Mouse (Mus musculus) midbrain, postnatal 0 days (tissue): Measurements from ENCODE around the gene Arid2. TPM values are rescaled to one million over a fixed set of nuclear protein-coding genes. Genes with fewer than 3 reads are reported as not detected.
"Not testable (repeated sequence)": the region's sequence is repeated elsewhere in the genome, so short reads cannot be mapped to it uniquely, and the experiment has no call there.

Experiments used
- ATAC-seq: fragments of 200-750 bp; cut with Nextera tagmentation; 2 replicates; pipeline ENCODE4 v1.8.0; 2017; ENCODE audit warnings: moderate number of reproducible peaks, mild to moderate bottlenecking, moderate TSS enrichment, moderate library complexity; ENCODE audit not compliant: low FRiP score
- DNase-seq: peaks from one replicate; pipeline ENCODE4 v3.0.0-alpha.2; 2015; ENCODE audit warnings: low spot score
- H3K27ac ChIP-seq: fragments of 300-500 bp; sonication (generic); 2 replicates; pipeline ENCODE4 v1.5.1; 2014; ENCODE audit warnings: low read depth, mild to moderate bottlenecking, low read length, mixed read lengths
- H3K27me3 ChIP-seq: fragments of 300-500 bp; sonication (generic); 2 replicates; pipeline ENCODE4 v1.6.1; 2014; ENCODE audit warnings: low read length, control low read depth, mixed read lengths; ENCODE audit not compliant: insufficient read depth
- H3K36me3 ChIP-seq: fragments of 300-500 bp; sonication (generic); 2 replicates; pipeline ENCODE4 v1.6.1; 2014; ENCODE audit warnings: low read length, control low read depth, mixed read lengths; ENCODE audit not compliant: insufficient read depth
- H3K4me1 ChIP-seq: fragments of 300-500 bp; sonication (generic); 2 replicates; pipeline ENCODE4 v1.6.1; 2014; ENCODE audit warnings: mild to moderate bottlenecking, control low read depth, antibody characterized with exemption, low read length, mixed read lengths; ENCODE audit not compliant: insufficient read depth
- H3K4me2 ChIP-seq: fragments of 300-500 bp; sonication (generic); 2 replicates; pipeline ENCODE4 v1.6.1; 2014; ENCODE audit warnings: low read depth, mild to moderate bottlenecking, low read length, mixed read lengths; ENCODE audit not compliant: poor library complexity, severe bottlenecking
- H3K4me3 ChIP-seq: fragments of 300-500 bp; sonication (generic); 2 replicates; pipeline ENCODE4 v1.5.1; 2014; ENCODE audit warnings: low read depth, mild to moderate bottlenecking, low read length, moderate library complexity
- H3K9ac ChIP-seq: fragments of 300-500 bp; sonication (generic); replicated peaks from 2 replicates; pipeline ENCODE4 v1.6.1; 2014; ENCODE audit warnings: mild to moderate bottlenecking, low read length, moderate library complexity, mixed read lengths; ENCODE audit not compliant: poor library complexity, severe bottlenecking
- H3K9me3 ChIP-seq: fragments of 300-500 bp; sonication (generic); 2 replicates; pipeline ENCODE4 v1.6.1; 2016; ENCODE audit warnings: low read length, control low read depth
- CTCF ChIP-seq: IDR thresholded peaks from 2 replicates; pipeline ENCODE4 v1.5.1; 2016; ENCODE audit warnings: antibody characterized with exemption, mild to moderate bottlenecking
- WGBS: fragments of 180-500 bp; shearing (Covaris S2); extraction: QIAGEN DNeasy Blood & Tissue Kit; methylation state at CpG from one replicate; pipeline ENCODE4 v1.1.7; 2014; 5-methylcytosine and 5-hydroxymethylcytosine counted together
- microRNA-seq: library from miRNA; unstranded; fragments of <30 nt; microRNA quantifications from one replicate; pipeline ENCODE4, GENCODE M21; 2016; ENCODE audit warnings: borderline number of aligned reads
- polyA plus RNA-seq: library from polyadenylated mRNA; unstranded; fragments of >200 nt; fragmentation: Nextera tagmentation; extraction: Ambion mirVana; gene quantifications from 2 replicates; pipeline ENCODE4 v1.2.1, GENCODE M21; 2015
- total RNA-seq: library from RNA; depleted of rRNA; stranded (reverse); fragments of >200 nt; gene quantifications from 2 replicates; pipeline ENCODE4 v1.2.3, GENCODE M21; 2014; rRNA removed

Arid2 gene
- total and polyA plus RNA-seq, 2 experiments from 2014 or later, result 11.2 to 40.8 TPM

- ATAC-seq, result no peak
- H3K27me3 ChIP-seq, result no peaks in the 10 kb centered on the region
- no peak overlapping the region for H3K4me2 ChIP-seq
- no peak for TF ChIP-seq CTCF
- no peak overlapping the region for H3K9ac ChIP-seq
- H3K4me3 ChIP-seq, result no peak overlapping the region
- 96% methylated on average over 8 of the region's 8 CpGs for WGBS
- no peak for DNase-seq
- no peak overlapping the region for H3K27ac ChIP-seq
- peaks cover 50% of the 10 kb centered on the region for H3K36me3 ChIP-seq
- H3K9me3 ChIP-seq, result no peaks in the 10 kb centered on the region
- no peaks in the 10 kb centered on the region for H3K4me1 ChIP-seq
Measured at GRCm38 (mm10) chr15:96419920-96420319, 132.6 kb downstream of the Arid2 start.

- H3K4me1 ChIP-seq, result no peaks in the 10 kb centered on the region
- no peaks in the 10 kb centered on the region for H3K27me3 ChIP-seq
- DNase-seq, result no peak
- no peak overlapping the region for H3K27ac ChIP-seq
- no peak for ATAC-seq
- WGBS, result 98% methylated on average over 1 of the region's 1 CpGs
- no peak overlapping the region for H3K9ac ChIP-seq
- H3K36me3 ChIP-seq, result peaks cover 3% of the 10 kb centered on the region; the same call in 1 of the 2 replicates
- H3K9me3 ChIP-seq, result no peaks in the 10 kb centered on the region
- peak; percentile 22 for TF ChIP-seq CTCF
- H3K4me3 ChIP-seq, result no peak overlapping the region
- H3K4me2 ChIP-seq, result no peak overlapping the region
Measured at GRCm38 (mm10) chr15:96434202-96434601, 146.9 kb downstream of the Arid2 start.

GRCm38 (mm10) chr15:96441480-96441879, 154.2 kb downstream of the Arid2 start:
- not testable (repeated sequence) for H3K4me3 ChIP-seq, H3K4me2 ChIP-seq, DNase-seq, H3K36me3 ChIP-seq, H3K9me3 ChIP-seq, H3K27me3 ChIP-seq, ATAC-seq, H3K9ac ChIP-seq, H3K27ac ChIP-seq, H3K4me1 ChIP-seq
- WGBS, result 80% methylated on average over 4 of the region's 6 CpGs

- WGBS, result 39% methylated on average over 10 of the region's 10 CpGs
- TF ChIP-seq CTCF, result no peak
- no peaks in the 10 kb centered on the region for H3K9me3 ChIP-seq
- no peak overlapping the region for H3K9ac ChIP-seq
- no peak for DNase-seq
- H3K4me3 ChIP-seq, result no peak overlapping the region
- no peak for ATAC-seq
- no peaks in the 10 kb centered on the region for H3K4me1 ChIP-seq
- no peak overlapping the region for H3K4me2 ChIP-seq
- H3K36me3 ChIP-seq, result peaks cover 15% of the 10 kb centered on the region
- no peaks in the 10 kb centered on the region for H3K27me3 ChIP-seq
- H3K27ac ChIP-seq, result no peak overlapping the region
Measured at GRCm38 (mm10) chr15:96446785-96447184, 159.5 kb downstream of the Arid2 start.

GRCm38 (mm10) chr15:96448656-96449299, 161.5 kb downstream of the Arid2 start:
- H3K4me3 ChIP-seq, result no peak overlapping the region
- H3K27me3 ChIP-seq, result no peaks in the 10 kb centered on the region
- H3K9ac ChIP-seq, result no peak overlapping the region
- ATAC-seq, result no peak
- H3K36me3 ChIP-seq, result peaks cover 16% of the 10 kb centered on the region
- no peaks in the 10 kb centered on the region for H3K4me1 ChIP-seq
- no peak for TF ChIP-seq CTCF
- H3K4me2 ChIP-seq, result no peak overlapping the region
- H3K9me3 ChIP-seq, result no peaks in the 10 kb centered on the region
- WGBS, result 96% methylated on average over 7 of the region's 7 CpGs
- H3K27ac ChIP-seq, result no peak overlapping the region
- DNase-seq, result no peak

- Histone ChIP-seq H3K9me3 (no peaks in the 10 kb centered on the region), H3K27ac (no peak overlapping the region), H3K36me3 (peaks cover 9% of the 10 kb centered on the region), H3K4me1 (no peaks in the 10 kb centered on the region), H3K27me3 (no peaks in the 10 kb centered on the region), H3K9ac (no peak overlapping the region), H3K4me3 (no peak overlapping the region), H3K4me2 (no peak overlapping the region)
- no peak for TF ChIP-seq CTCF
- WGBS, result 95% methylated on average over 1 of the region's 1 CpGs
- ATAC-seq (no peak), DNase-seq (no peak)
Measured at GRCm38 (mm10) chr15:96453346-96453745, 166.0 kb downstream of the Arid2 start.

Small RNAs within 50 kb of the gene (microRNA-seq; reads per million reads assigned to microRNA genes)
- gene Gm25397, result not detected

Other genes starting within 250 kb of the Arid2 start
- gene Scaf11, start 173.3 kb downstream of the Arid2 start, total RNA-seq, result 27.7 and 30.7 TPM in 2 replicates
- 35.0 and 41.7 TPM in 2 replicates for gene Scaf11, start 173.3 kb downstream of the Arid2 start, polyA plus RNA-seq